Mouse (Mus musculus) heart, embryonic 16.5 days (tissue): ENCODE measurements around the gene Ppp1r35. TPM values are rescaled to one million over a fixed set of nuclear protein-coding genes. Genes with fewer than 3 reads are reported as not detected.
A peak's percentile ranks its signal among the peaks of the same experiment; 100 is the strongest.

Experiments
- ATAC-seq: fragments of 200-750 bp; cut with Nextera tagmentation; replicated peaks from 2 replicates; pipeline ENCODE4 v1.8.0; 2017; ENCODE audit warnings: moderate number of reproducible peaks; ENCODE audit not compliant: insufficient read depth, low FRiP score; ENCODE audit errors: extremely low read depth
- H3K27ac ChIP-seq: fragments of 300-500 bp; sonication (generic); 2 replicates; pipeline ENCODE4 v1.5.1; 2014; ENCODE audit warnings: mild to moderate bottlenecking, low read length, control low read depth, moderate library complexity
- H3K27me3 ChIP-seq: fragments of 300-500 bp; sonication (generic); 2 replicates; pipeline ENCODE4 v1.6.1; 2014; ENCODE audit warnings: low read length, mixed read lengths; ENCODE audit not compliant: control insufficient read depth, insufficient read depth
- H3K36me3 ChIP-seq: fragments of 300-500 bp; sonication (generic); 2 replicates; pipeline ENCODE4 v1.6.1; 2014; ENCODE audit not compliant: control insufficient read depth, insufficient read depth
- H3K4me1 ChIP-seq: fragments of 300-500 bp; sonication (generic); 2 replicates; pipeline ENCODE4 v1.6.1; 2014; ENCODE audit warnings: low read length, mixed read lengths; ENCODE audit not compliant: control insufficient read depth, insufficient read depth
- H3K4me2 ChIP-seq: fragments of 300-500 bp; sonication (generic); 2 replicates; pipeline ENCODE4 v1.6.1; 2014; ENCODE audit warnings: low read depth, mild to moderate bottlenecking, control low read depth, low read length
- H3K4me3 ChIP-seq: fragments of 300-500 bp; sonication (generic); 2 replicates; pipeline ENCODE4 v1.5.1; 2014; ENCODE audit warnings: mild to moderate bottlenecking, control low read depth, low read length
- H3K9ac ChIP-seq: fragments of 300-500 bp; sonication (generic); 2 replicates; pipeline ENCODE4 v1.6.1; 2014; ENCODE audit warnings: low read length, control low read depth
- H3K9me3 ChIP-seq: fragments of 300-500 bp; sonication (generic); replicated peaks from 2 replicates; pipeline ENCODE4 v1.6.1; 2016; ENCODE audit warnings: low read length; ENCODE audit not compliant: control insufficient read depth
- WGBS: fragments of 180-500 bp; shearing (Covaris S2); extraction: QIAGEN DNeasy Blood & Tissue Kit; methylation state at CpG from one replicate; pipeline ENCODE4 v1.1.7; 2014; 5-methylcytosine and 5-hydroxymethylcytosine counted together
- polyA plus RNA-seq: library from polyadenylated mRNA; unstranded; fragments of >200 nt; fragmentation: Nextera tagmentation; extraction: Ambion mirVana; gene quantifications from 2 replicates; pipeline ENCODE4 v1.2.1, GENCODE M21; 2015

Gene Ppp1r35
- polyA plus RNA-seq, 1 experiment from 2014 or later: 22.6 TPM

DNA sequence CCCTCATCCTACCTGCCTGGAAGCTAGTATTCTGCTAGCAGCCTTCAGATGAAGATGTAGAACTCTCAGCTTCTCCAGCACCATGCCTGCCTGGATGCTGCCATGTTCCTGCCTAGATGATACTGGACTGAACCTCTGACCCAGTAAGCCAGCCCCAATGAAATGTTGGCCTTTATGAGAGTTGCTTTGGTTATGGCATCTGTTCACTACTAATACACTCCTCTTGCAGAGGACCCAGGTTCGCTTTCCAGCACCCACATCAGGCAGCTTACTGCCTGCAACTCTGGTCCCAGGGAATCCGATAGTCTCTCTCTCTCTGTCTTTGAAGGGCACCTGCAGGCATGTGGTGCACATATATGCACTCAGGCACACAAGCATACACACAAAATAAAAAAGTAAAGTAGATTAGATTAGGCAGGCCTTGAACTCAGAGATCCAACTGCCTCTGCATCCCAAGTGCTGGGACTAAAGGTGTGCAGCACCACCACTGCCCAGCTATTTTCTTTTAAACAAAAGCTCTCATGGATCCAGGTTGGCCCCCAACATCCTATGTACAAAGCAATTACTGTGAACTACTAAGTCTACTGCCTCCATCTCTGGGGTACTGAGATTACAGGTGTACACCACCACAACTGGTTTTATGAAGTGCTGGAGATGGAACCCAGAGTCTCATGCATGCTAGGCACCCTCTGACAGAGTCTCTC lies 2.9 kb upstream of the Ppp1r35 start:
- H3K9ac ChIP-seq: no peak overlapping the region
- no peak for ATAC-seq
- H3K27ac ChIP-seq: peak overlapping the region; percentile 53
- H3K27me3 ChIP-seq: no peaks in the 10 kb centered on the region
- H3K4me1 ChIP-seq: peaks cover 27% of the 10 kb centered on the region
- H3K36me3 ChIP-seq: peaks cover 8% of the 10 kb centered on the region
- 82% methylated on average over 2 of the region's 2 CpGs for WGBS
- H3K4me2 ChIP-seq: no peak overlapping the region
- no peaks in the 10 kb centered on the region for H3K9me3 ChIP-seq
- no peak overlapping the region for H3K4me3 ChIP-seq

GRCm38 (mm10) chr5:137776408-137776918 lies 2.2 kb upstream of the Ppp1r35 start:
- Histone ChIP-seq H3K27me3 (no peaks in the 10 kb centered on the region), H3K9me3 (no peaks in the 10 kb centered on the region), H3K36me3 (peaks cover 12% of the 10 kb centered on the region), H3K9ac (peak overlapping the region; percentile 26; the same call in 1 of the 2 replicates), H3K4me2 (peak overlapping the region; percentile 8; the same call in 1 of the 2 replicates), H3K4me1 (peaks cover 27% of the 10 kb centered on the region), H3K27ac (peak overlapping the region; percentile 53), H3K4me3 (no peak overlapping the region)
- WGBS: 22% methylated on average over 5 of the region's 5 CpGs
- no peak; the same call in 1 of the 2 replicates for ATAC-seq

GRCm38 (mm10) chr5:137777267-137777845 lies 1.3 kb upstream of the Ppp1r35 start:
- Histone ChIP-seq H3K9ac (no peak overlapping the region), H3K4me1 (peaks cover 27% of the 10 kb centered on the region), H3K27ac (peak overlapping the region; percentile 46; the same call in 1 of the 2 replicates), H3K9me3 (no peaks in the 10 kb centered on the region), H3K4me3 (no peak overlapping the region), H3K4me2 (no peak overlapping the region), H3K27me3 (no peaks in the 10 kb centered on the region), H3K36me3 (peaks cover 21% of the 10 kb centered on the region)
- ATAC-seq: no peak
- 73% methylated on average over 7 of the region's 7 CpGs for whole genome bisulfite sequencing

- under 1% methylated on average over 69 of the region's 83 CpGs for WGBS
- H3K9me3 ChIP-seq: no peaks in the 10 kb centered on the region
- ATAC-seq: peak; percentile 26
- H3K4me1 ChIP-seq: peaks cover 43% of the 10 kb centered on the region
- peak overlapping the region; percentile 84 for H3K4me2 ChIP-seq
- peak overlapping the region; percentile 99 for H3K9ac ChIP-seq
- H3K27me3 ChIP-seq: no peaks in the 10 kb centered on the region
- H3K27ac ChIP-seq: peak overlapping the region; percentile 93
- peak overlapping the region; percentile 98 for H3K4me3 ChIP-seq
- peaks cover 29% of the 10 kb centered on the region for H3K36me3 ChIP-seq
These were observed 644 bp downstream of the Ppp1r35 start for GRCm38 (mm10) chr5:137779053-137779933.

DNA sequence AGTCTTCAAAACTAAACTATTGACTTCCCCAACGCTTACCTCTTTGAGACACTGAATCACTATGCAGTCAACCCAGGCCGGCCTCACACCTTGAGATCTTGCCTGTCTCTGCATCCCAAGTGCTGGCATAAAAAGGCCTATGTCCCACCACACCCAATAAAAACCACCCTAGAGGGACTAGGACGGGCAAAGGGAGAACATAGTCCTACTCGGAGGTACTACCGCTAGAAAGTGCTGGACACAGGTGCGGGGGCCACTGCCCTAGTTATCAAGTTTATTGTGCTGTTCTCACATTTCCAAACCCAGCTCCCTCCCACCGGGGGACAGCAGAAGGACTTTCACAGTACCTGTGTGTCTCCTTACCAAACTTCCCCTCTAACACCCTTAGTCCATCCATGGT lies 3.0 kb downstream of the Ppp1r35 start:
- Histone ChIP-seq H3K9me3 (no peaks in the 10 kb centered on the region), H3K27me3 (no peaks in the 10 kb centered on the region), H3K4me3 (no peak overlapping the region), H3K27ac (no peak overlapping the region), H3K36me3 (peaks cover 29% of the 10 kb centered on the region), H3K4me1 (peaks cover 45% of the 10 kb centered on the region), H3K4me2 (no peak overlapping the region), H3K9ac (no peak overlapping the region)
- ATAC-seq: no peak
- WGBS: 94% methylated on average over 7 of the region's 7 CpGs

DNA sequence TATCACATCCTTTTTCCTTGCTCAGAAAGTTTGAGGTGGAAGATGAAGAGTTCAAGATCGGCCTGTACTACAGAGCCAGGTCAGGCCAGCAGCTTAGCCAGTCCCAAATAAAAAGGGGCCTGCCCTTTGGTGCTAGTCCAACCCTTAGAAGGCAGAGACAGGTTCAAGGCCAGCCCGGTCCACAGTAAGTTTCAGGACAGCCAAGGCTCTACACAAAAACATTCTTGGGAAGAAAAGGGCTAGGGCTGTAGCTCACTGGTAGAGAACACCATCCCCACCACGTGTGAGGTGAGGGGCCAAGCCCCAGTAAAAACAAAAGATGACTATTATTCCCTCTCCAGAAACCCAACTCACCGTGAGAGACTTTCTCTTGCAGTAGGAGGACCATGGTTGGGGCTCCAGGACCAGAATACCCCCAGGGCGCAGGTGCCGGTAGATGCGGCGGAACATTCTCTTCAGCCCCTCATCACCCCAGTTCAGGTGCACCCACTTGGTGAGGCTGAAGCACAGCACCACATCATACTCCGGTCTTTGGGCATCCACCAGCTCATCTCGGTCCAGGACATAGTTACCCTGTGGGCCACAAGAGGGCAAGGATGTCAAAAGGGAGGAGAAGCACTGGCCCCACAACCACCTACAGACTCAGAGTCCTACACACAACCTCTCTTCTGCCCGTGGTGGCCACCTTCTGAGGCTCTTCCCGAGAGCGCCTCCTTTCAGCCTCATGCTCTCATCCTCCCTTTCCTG lies 4.3 kb downstream of the Ppp1r35 start:
- peaks cover 29% of the 10 kb centered on the region for H3K36me3 ChIP-seq
- H3K9ac ChIP-seq: no peak overlapping the region
- ATAC-seq: no peak
- WGBS: 78% methylated on average over 13 of the region's 13 CpGs
- H3K4me2 ChIP-seq: peak overlapping the region; percentile 90; the same call in 1 of the 2 replicates
- H3K4me3 ChIP-seq: no peak overlapping the region
- peaks cover 38% of the 10 kb centered on the region for H3K4me1 ChIP-seq
- 0 out of 2 replicates have a peak, but pooled peaks cover under 1% of the 10 kb centered on the region for H3K9me3 ChIP-seq
- no peak overlapping the region for H3K27ac ChIP-seq
- H3K27me3 ChIP-seq: no peaks in the 10 kb centered on the region

- Histone ChIP-seq H3K9me3 (peaks cover 3% of the 10 kb centered on the region; the same call in 1 of the 2 replicates), H3K4me2 (peak overlapping the region; percentile 90), H3K27me3 (no peaks in the 10 kb centered on the region), H3K27ac (no peak overlapping the region), H3K4me3 (peak overlapping the region; percentile 84), H3K36me3 (peaks cover 29% of the 10 kb centered on the region), H3K4me1 (peaks cover 35% of the 10 kb centered on the region), H3K9ac (peak overlapping the region; percentile 91)
- no peak for ATAC-seq
- 61% methylated on average over 9 of the region's 9 CpGs for WGBS
These were observed 5.4 kb downstream of the Ppp1r35 start for GRCm38 (mm10) chr5:137783901-137784540.

DNA sequence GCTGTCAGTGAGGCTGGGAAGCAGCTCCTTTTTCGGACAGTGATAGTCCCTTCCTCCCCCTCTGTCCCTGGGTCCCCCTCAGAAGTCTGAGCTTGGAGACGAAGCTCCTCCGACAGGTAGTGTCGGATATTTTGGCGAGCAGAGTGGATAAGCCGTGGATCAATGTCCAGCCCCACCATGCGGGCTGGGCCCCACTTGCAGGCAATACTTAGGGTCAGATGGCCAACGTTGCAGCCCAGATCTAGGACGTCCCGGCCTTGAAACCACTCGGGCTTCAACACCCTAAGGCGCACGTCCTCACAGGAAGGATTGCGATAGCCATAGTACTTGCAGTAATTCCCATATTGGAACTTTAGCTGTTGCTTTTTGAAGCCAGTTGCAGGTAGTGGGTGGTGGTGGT lies 5.9 kb downstream of the Ppp1r35 start:
- H3K4me3 ChIP-seq: peak overlapping the region; percentile 84
- peak overlapping the region; percentile 91 for H3K9ac ChIP-seq
- H3K27me3 ChIP-seq: no peaks in the 10 kb centered on the region
- peaks cover 29% of the 10 kb centered on the region for H3K36me3 ChIP-seq
- peaks cover 35% of the 10 kb centered on the region for H3K4me1 ChIP-seq
- WGBS: 67% methylated on average over 14 of the region's 14 CpGs
- ATAC-seq: no peak
- no peak overlapping the region for H3K27ac ChIP-seq
- peaks cover 3% of the 10 kb centered on the region; the same call in 1 of the 2 replicates for H3K9me3 ChIP-seq
- peak overlapping the region; percentile 90 for H3K4me2 ChIP-seq
